Mouse (Mus musculus): ENCODE results near the gene Add3.

DNA sequence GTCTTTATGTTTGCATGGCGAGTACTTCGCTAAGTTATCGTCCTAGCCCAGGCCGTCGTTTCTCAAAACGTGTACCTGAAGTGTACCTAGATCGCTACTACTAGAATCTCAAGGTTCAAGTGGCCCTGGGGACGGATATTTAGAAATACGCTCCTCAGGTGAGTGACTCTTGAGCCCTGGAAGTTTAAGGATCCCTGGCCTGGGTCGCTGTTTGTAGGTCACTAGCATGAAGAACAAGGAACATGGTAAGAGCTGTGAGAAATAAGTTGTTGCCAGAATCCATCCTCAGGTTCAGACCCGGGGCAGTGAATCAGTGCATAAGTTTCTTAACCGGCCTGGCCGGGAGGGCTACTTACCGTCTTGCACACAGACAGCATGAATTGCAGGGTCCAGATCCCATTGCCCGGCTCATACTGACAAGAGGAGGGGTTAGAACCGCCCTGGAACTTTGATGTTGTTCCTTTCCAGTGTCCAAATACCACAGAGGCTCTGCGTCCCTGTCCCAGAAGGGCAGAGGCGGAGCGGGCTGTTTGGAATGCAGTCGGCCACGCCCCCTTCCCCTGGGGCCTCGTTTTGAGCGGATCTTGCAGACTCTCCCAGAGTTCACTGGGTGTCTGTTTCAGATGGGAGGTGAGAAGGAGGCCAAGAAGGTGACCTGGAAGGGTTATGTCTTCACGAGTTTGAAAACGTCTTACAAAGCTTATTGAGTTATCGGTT lies 34.7 kb upstream of the Add3 start:
- TF ChIP-seq CTCF (IDR thresholded peaks at IDR 0.05; ENCODE audit: low read depth, low read length): no peak
- TF ChIP-seq POLR2A (IDR thresholded peaks at IDR 0.05; ENCODE audit: borderline replicate concordance, low read depth, low read length): no peak
